9 mouse cellular contexts compared by ENCODE assay signal in the genomic region with DNA sequence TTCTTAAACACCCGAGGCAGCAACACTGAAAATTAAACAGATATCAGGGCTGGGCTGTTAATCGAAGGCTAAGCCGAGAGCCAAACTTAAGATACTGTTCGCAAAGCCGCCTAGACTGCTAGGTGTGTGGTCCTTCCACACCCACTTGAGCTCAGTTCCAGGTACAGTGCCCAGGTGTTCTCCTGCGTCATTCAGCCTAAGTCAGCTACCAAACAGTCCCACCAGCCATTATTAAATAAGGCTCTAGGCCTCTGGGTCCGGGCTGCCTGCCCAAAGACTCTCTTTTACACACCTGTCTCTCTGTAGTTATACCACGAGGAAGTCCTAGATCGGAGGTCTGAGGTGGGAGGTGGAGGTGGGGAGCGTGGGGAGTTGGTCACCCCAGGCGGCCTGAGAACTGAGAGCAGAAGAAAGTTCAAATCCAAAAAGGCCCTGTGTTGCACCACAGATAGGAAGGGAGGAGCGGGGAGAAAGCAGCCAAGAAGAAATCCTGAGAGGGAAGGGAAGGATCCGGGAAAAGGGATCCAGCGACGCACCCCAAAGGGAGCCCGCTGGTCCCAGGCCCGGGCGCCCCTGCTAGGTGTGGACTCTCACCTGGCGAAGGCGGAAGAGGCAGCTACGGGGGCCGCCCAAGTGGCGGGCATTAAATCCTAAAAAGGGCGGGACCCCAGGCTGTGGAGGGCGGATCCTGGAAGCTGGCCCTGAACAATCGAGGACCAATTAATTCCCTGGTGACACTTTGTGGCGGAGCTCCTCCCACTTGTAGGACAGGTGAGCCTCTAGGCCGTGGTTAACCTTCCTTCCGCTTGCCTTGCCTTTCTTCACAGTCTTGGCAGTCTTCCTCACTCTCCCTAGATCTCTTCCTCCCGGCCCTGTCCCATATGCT. TPM values are rescaled to one million over a fixed set of nuclear protein-coding genes. Genes with fewer than 3 reads are reported as not detected.
DNase-seq lines count a peak whose midpoint lies in the region; ATAC-seq lines count a peak whose summit lies in the region.
"Had no signal": no experiment of that assay in that cellular context is flagged by ENCODE, and none has a peak within 500 bp of the region (broad histone marks: within the 10 kb centered on the region; RNA-seq: fewer than 3 reads in every experiment).

TSS of gene Tnk1 (minus strand) at position 618 of the 886 bp plus-strand sequence.

- no peaks in the 10 kb centered on the region for H3K9me3 ChIP-seq in liver, embryonic 15.5 days (replicated peaks)
- H3K9me3 ChIP-seq: G1E had no signal

- no peaks in the 10 kb centered on the region for H3K36me3 ChIP-seq in liver, embryonic 15.5 days (replicated peaks)
- H3K36me3 ChIP-seq: G1E had no signal

- peaks cover 25% of the 10 kb centered on the region for H3K27me3 ChIP-seq in liver, embryonic 15.5 days

- intact Hi-C loops in left cerebral cortex, postnatal 14 days (cut with DNase I), result no loop called here
- intact Hi-C loops in gastrocnemius, postnatal 36 days (cut with DNase I), result no loop called here

- H3K9ac ChIP-seq in liver, embryonic 15.5 days, result no peak within 1 kb of the TSS

- DNase-seq in thymus, postnatal 4 days, result peak; percentile 7
- no peak for DNase-seq in thymus, adult 18-20 months
- DNase-seq in kidney, adult 8-10 months, result peak; percentile 62 to 83
- no peak for DNase-seq in left cerebral cortex, postnatal 14 days (ENCODE audit: low spot score in 2 of 2)
- no peak for DNase-seq in gastrocnemius, postnatal 36 days
- DNase-seq in embryo, embryonic 10.5 days (ENCODE audit: low spot score), result no peak
- DNase-seq in cerebellum, postnatal 25 days, result no peak

- WGBS in liver, embryonic 15.5 days (ENCODE audit: insufficient replicate concordance), result 44% methylated on average over 30 of the region's 30 CpGs

- no peak within 1 kb of the TSS for H3K4me3 ChIP-seq in liver, embryonic 15.5 days (replicated peaks)

- no peak within 1 kb of the TSS for H3K27ac ChIP-seq in liver, embryonic 15.5 days (replicated peaks)

- H3K4me2 ChIP-seq in liver, embryonic 15.5 days, result 0 out of 2 replicates have a peak within 1 kb of the TSS, but pooled peaks have one; percentile 15

- ATAC-seq in liver, embryonic 15.5 days (ENCODE audit: insufficient read depth), result no peak

- peaks cover 43% of the 10 kb centered on the region for H3K4me1 ChIP-seq in liver, embryonic 15.5 days (replicated peaks)

RNA-seq across cellular contexts. Expression of gene Tnk1, which starts in this region (rescaled TPM):
- 0.60 and 0.62 TPM in 2 replicates for polyA plus RNA-seq in liver, embryonic 15.5 days (2015; fragmentation: Nextera tagmentation; extraction: Ambion mirVana)
- total RNA-seq in left cerebral cortex, postnatal 14 days (2021), result not detected
- not detected for total RNA-seq in gastrocnemius, postnatal 36 days (2021)

Comparison
In these comparisons a context has a peak if more than half of its experiments do, and no peak if none do; other contexts are left out.
1. DNase-seq: peak in thymus, postnatal 4 days (single experiment) and kidney, adult 8-10 months (2 of 2); none in thymus, adult 18-20 months (0 of 2), left cerebral cortex, postnatal 14 days (0 of 2), gastrocnemius, postnatal 36 days (0 of 2), embryo, embryonic 10.5 days (single experiment) and cerebellum, postnatal 25 days (0 of 2).